Mouse (Mus musculus): ENCODE results near the gene Gne. TPM values are rescaled to one million over a fixed set of nuclear protein-coding genes. Genes with fewer than 3 reads are reported as not detected.
A peak's percentile ranks its signal among the peaks of the same experiment; 100 is the strongest.

Gne gene
- polyA plus RNA-seq, 2 experiments, result 8.5 to 21.3 TPM

GRCm38 (mm10) chr4:44085566-44085965, 1.6 kb upstream of the Gne start:
- 65% methylated on average over 3 of the region's 3 CpGs for WGBS (ENCODE audit: insufficient replicate concordance)
- no peak overlapping the region for H3K4me3 ChIP-seq (ENCODE audit: insufficient read depth in 1 of 2, low read depth in 2 of 2, low read length in 2 of 2)
- H3K9ac ChIP-seq (replicated peaks), result no peak overlapping the region
- DNase-seq (ENCODE audit: low read depth in 3 of 3, low spot score in 3 of 3) (no peak), ATAC-seq (ENCODE audit: insufficient read depth) (no peak)
- H3K27me3 ChIP-seq (ENCODE audit: control insufficient read depth, insufficient read depth, low read length), result peaks cover 5% of the 10 kb centered on the region; the same call in 1 of the 2 replicates
- H3K27ac ChIP-seq, result no peak overlapping the region
- H3K4me1 ChIP-seq (replicated peaks; ENCODE audit: control insufficient read depth in 2 of 2, insufficient read depth in 2 of 2, low read length in 1 of 2), result no peaks in the 10 kb centered on the region
- no peak overlapping the region for H3K4me2 ChIP-seq (ENCODE audit: low read depth)
- no peaks in the 10 kb centered on the region for H3K36me3 ChIP-seq (replicated peaks; ENCODE audit: control insufficient read depth, insufficient read depth, low read depth)
- TF ChIP-seq EP300 (IDR thresholded peaks at IDR 0.05; ENCODE audit: low read depth) (no peak), CTCF (IDR thresholded peaks at IDR 0.05; ENCODE audit: low read depth) (no peak)
- H3K9me3 ChIP-seq (ENCODE audit: control insufficient read depth, low read length), result no peaks in the 10 kb centered on the region

GRCm38 (mm10) chr4:44084602-44085325, 787 bp upstream of the Gne start:
- no peaks in the 10 kb centered on the region for H3K4me1 ChIP-seq (replicated peaks; ENCODE audit: control insufficient read depth in 2 of 2, insufficient read depth in 2 of 2, low read length in 1 of 2)
- TF ChIP-seq EP300 (IDR thresholded peaks at IDR 0.05; ENCODE audit: low read depth) (no peak), CTCF (IDR thresholded peaks at IDR 0.05; ENCODE audit: low read depth) (peak; percentile 39; the same call in 1 of the 2 replicates)
- H3K9me3 ChIP-seq (ENCODE audit: control insufficient read depth, low read length), result no peaks in the 10 kb centered on the region
- no peak overlapping the region for H3K4me2 ChIP-seq (ENCODE audit: low read depth)
- ATAC-seq (ENCODE audit: insufficient read depth) (no peak), DNase-seq (ENCODE audit: low read depth in 3 of 3, low spot score in 3 of 3) (no peak)
- H3K36me3 ChIP-seq (replicated peaks; ENCODE audit: control insufficient read depth, insufficient read depth, low read depth), result no peaks in the 10 kb centered on the region
- 64% methylated on average over 13 of the region's 13 CpGs for WGBS (ENCODE audit: insufficient replicate concordance)
- no peak overlapping the region for H3K27ac ChIP-seq
- H3K4me3 ChIP-seq (ENCODE audit: insufficient read depth in 1 of 2, low read depth in 2 of 2, low read length in 2 of 2), result no peak overlapping the region
- H3K9ac ChIP-seq (replicated peaks), result no peak overlapping the region
- H3K27me3 ChIP-seq (ENCODE audit: control insufficient read depth, insufficient read depth, low read length), result peaks cover 5% of the 10 kb centered on the region; the same call in 1 of the 2 replicates

GRCm38 (mm10) chr4:44078358-44078933, 5.5 kb downstream of the Gne start:
- H3K4me2 ChIP-seq (ENCODE audit: low read depth), result no peak overlapping the region
- ATAC-seq (ENCODE audit: insufficient read depth) (no peak), DNase-seq (ENCODE audit: low read depth in 3 of 3, low spot score in 3 of 3) (no peak)
- H3K27me3 ChIP-seq (ENCODE audit: control insufficient read depth, insufficient read depth, low read length), result no peaks in the 10 kb centered on the region
- no peak for TF ChIP-seq CTCF (IDR thresholded peaks at IDR 0.05; ENCODE audit: low read depth)
- TF ChIP-seq EP300 (IDR thresholded peaks at IDR 0.05; ENCODE audit: low read depth), result no peak
- no peaks in the 10 kb centered on the region for H3K36me3 ChIP-seq (replicated peaks; ENCODE audit: control insufficient read depth, insufficient read depth, low read depth)
- H3K4me3 ChIP-seq (ENCODE audit: insufficient read depth in 1 of 2, low read depth in 2 of 2, low read length in 2 of 2), result no peak overlapping the region
- peaks cover 9 to 12% of the 10 kb centered on the region in 2 experiments for H3K4me1 ChIP-seq (replicated peaks; ENCODE audit: control insufficient read depth in 2 of 2, insufficient read depth in 2 of 2, low read length in 1 of 2)
- 71% methylated on average over 7 of the region's 7 CpGs for WGBS (ENCODE audit: insufficient replicate concordance)
- no peaks in the 10 kb centered on the region for H3K9me3 ChIP-seq (ENCODE audit: control insufficient read depth, low read length)
- no peak overlapping the region for H3K27ac ChIP-seq
- no peak overlapping the region for H3K9ac ChIP-seq (replicated peaks)

GRCm38 (mm10) chr4:44074422-44074821, 9.6 kb downstream of the Gne start:
- Histone ChIP-seq H3K4me3 (ENCODE audit: insufficient read depth in 1 of 2, low read depth in 2 of 2, low read length in 2 of 2) (no peak overlapping the region), H3K9me3 (ENCODE audit: control insufficient read depth, low read length) (no peaks in the 10 kb centered on the region), H3K9ac (replicated peaks) (no peak overlapping the region), H3K4me1 (replicated peaks; ENCODE audit: control insufficient read depth in 2 of 2, insufficient read depth in 2 of 2, low read length in 1 of 2) (peaks cover 26 to 35% of the 10 kb centered on the region in 2 experiments), H3K27me3 (ENCODE audit: control insufficient read depth, insufficient read depth, low read length) (no peaks in the 10 kb centered on the region), H3K4me2 (ENCODE audit: low read depth) (peak overlapping the region; percentile 12), H3K36me3 (replicated peaks; ENCODE audit: control insufficient read depth, insufficient read depth, low read depth) (no peaks in the 10 kb centered on the region), H3K27ac (no peak overlapping the region)
- DNase-seq (ENCODE audit: low read depth in 3 of 3, low spot score in 3 of 3) (no peak), ATAC-seq (ENCODE audit: insufficient read depth) (no peak)
- TF ChIP-seq EP300 (IDR thresholded peaks at IDR 0.05; ENCODE audit: low read depth) (no peak; the same call in 1 of the 2 replicates), CTCF (IDR thresholded peaks at IDR 0.05; ENCODE audit: low read depth) (no peak)
- 34% methylated on average over 4 of the region's 4 CpGs for WGBS (ENCODE audit: insufficient replicate concordance)

GRCm38 (mm10) chr4:44073799-44074198, 10.2 kb downstream of the Gne start:
- H3K27me3 ChIP-seq (ENCODE audit: control insufficient read depth, insufficient read depth, low read length), result no peaks in the 10 kb centered on the region
- 0 out of 2 replicates have a peak overlapping the region, but pooled peaks have one; percentile 1 for H3K4me2 ChIP-seq (ENCODE audit: low read depth)
- H3K4me1 ChIP-seq (replicated peaks; ENCODE audit: control insufficient read depth in 2 of 2, insufficient read depth in 2 of 2, low read length in 1 of 2), result peaks cover 27 to 36% of the 10 kb centered on the region in 2 experiments
- no peaks in the 10 kb centered on the region for H3K9me3 ChIP-seq (ENCODE audit: control insufficient read depth, low read length)
- WGBS (ENCODE audit: insufficient replicate concordance), result 57% methylated on average over 3 of the region's 3 CpGs
- ATAC-seq (ENCODE audit: insufficient read depth), result no peak
- no peak overlapping the region; the same call in 1 of the 2 replicates for H3K9ac ChIP-seq (replicated peaks)
- TF ChIP-seq EP300 (IDR thresholded peaks at IDR 0.05; ENCODE audit: low read depth), result no peak
- no peak for TF ChIP-seq CTCF (IDR thresholded peaks at IDR 0.05; ENCODE audit: low read depth)
- no peaks in the 10 kb centered on the region for H3K36me3 ChIP-seq (replicated peaks; ENCODE audit: control insufficient read depth, insufficient read depth, low read depth)
- no peak overlapping the region for H3K27ac ChIP-seq
- no peak overlapping the region for H3K4me3 ChIP-seq (ENCODE audit: insufficient read depth in 1 of 2, low read depth in 2 of 2, low read length in 2 of 2)
- DNase-seq (ENCODE audit: low read depth in 3 of 3, low spot score in 3 of 3), result no peak

Measured in liver, embryonic 14.5 days (tissue).